In genomic region chr5:39639438-39640177, GRCm38 (mm10) we compare ENCODE assay signal across 8 mouse cellular contexts.
A peak's percentile ranks its signal among the peaks of the same experiment; 100 is the strongest.
DNase-seq lines count a peak whose midpoint lies in the region; ATAC-seq and TF ChIP-seq lines count a peak whose summit lies in the region.

No protein-coding gene starts in this region.

- H3K27me3 ChIP-seq in spleen, adult 2 months (ENCODE audit: control insufficient read depth, insufficient read depth, low read length): peaks cover 7% of the 10 kb centered on the region; the same call in 1 of the 2 replicates

- TF ChIP-seq CTCF in spleen, adult 2 months (IDR thresholded peaks at IDR 0.05; ENCODE audit: extremely low read depth, insufficient read depth, insufficient read length, insufficient replicate concordance): peak; percentile 52; the same call in 1 of the 2 replicates

- no peak for ATAC-seq in cerebellum, adult (ENCODE audit: insufficient number of reproducible peaks, low FRiP score, low TSS enrichment)
- ATAC-seq in megakaryocyte progenitor cell, adult 5-6 weeks (replicated peaks; ENCODE audit: poor library complexity): peak; percentile 47; the same call in 1 of the 2 replicates

- H3K36me3 ChIP-seq in spleen, adult 2 months (ENCODE audit: control insufficient read depth, insufficient read depth, low read length): no peaks in the 10 kb centered on the region

- peak; percentile 78 for DNase-seq in cerebellum, adult 11 months
- peak; percentile 76 for DNase-seq in B cell, adult 2 months
- peak; percentile 89 for DNase-seq in cerebellum, adult 9-10 months
- peak; percentile 70 to 84 for DNase-seq in frontal cortex, postnatal 36 days (ENCODE audit: low spot score in 2 of 2)
- peak; percentile 80 for DNase-seq in layer of hippocampus, adult 9-10 months (ENCODE audit: low spot score)
- DNase-seq in spleen, adult 2 months (ENCODE audit: low read depth in 1 of 2, low spot score in 2 of 2): peak in 1 of 2 experiments; percentile 57

- H3K4me1 ChIP-seq in spleen, adult 2 months (ENCODE audit: control insufficient read depth, insufficient read depth, insufficient read length): peaks cover 21% of the 10 kb centered on the region

- no peak overlapping the region for H3K27ac ChIP-seq in spleen, adult 2 months (ENCODE audit: insufficient read depth, low read length)

- 67% methylated on average over 10 of the region's 10 CpGs for WGBS in spleen, adult 2 months

- TF ChIP-seq POLR2A in spleen, adult 2 months (IDR thresholded peaks at IDR 0.05; ENCODE audit: low read depth, low read length): no peak

- H3K4me3 ChIP-seq in spleen, adult 2 months (ENCODE audit: extremely low read depth, insufficient read depth, insufficient read length): no peak overlapping the region
